Mouse (Mus musculus) layer of hippocampus, adult 11-12 months (tissue): Measurements from ENCODE around the gene Arfip1.

Experiments
- DNase-seq: peaks from one replicate; pipeline ENCODE4 v3.0.0; 2022; ENCODE audit warnings: low spot score

Gene Arfip1

GRCm38 (mm10) chr3:84484891-84485290 lies 97.5 kb downstream of the Arfip1 start:
- no peak for DNase-seq

- no peak for DNase-seq
Observed at GRCm38 (mm10) chr3:84484333-84484732, 98.1 kb downstream of the Arfip1 start.

- no peak for DNase-seq
Observed at GRCm38 (mm10) chr3:84482121-84482520, 100.3 kb downstream of the Arfip1 start.

GRCm38 (mm10) chr3:84481104-84481503 lies 101.3 kb downstream of the Arfip1 start:
- peak; percentile 19 for DNase-seq

- peak; percentile 20 for DNase-seq
Observed at GRCm38 (mm10) chr3:84480006-84480897, 102.2 kb downstream of the Arfip1 start, which contains the start of gene Fhdc1. TSS of gene Fhdc1 (minus strand) at chr3:84480429.

GRCm38 (mm10) chr3:84479293-84480005 lies 103.0 kb downstream of the Arfip1 start:
- peak; percentile 28 for DNase-seq

- DNase-seq, result no peak
Observed at GRCm38 (mm10) chr3:84478896-84479292, 103.5 kb downstream of the Arfip1 start.

GRCm38 (mm10) chr3:84478195-84478594 lies 104.2 kb downstream of the Arfip1 start:
- DNase-seq, result no peak

GRCm38 (mm10) chr3:84477498-84477897 lies 104.9 kb downstream of the Arfip1 start:
- DNase-seq, result no peak

- no peak for DNase-seq
Observed at GRCm38 (mm10) chr3:84474981-84475775, 107.2 kb downstream of the Arfip1 start.

- DNase-seq, result no peak
Observed at GRCm38 (mm10) chr3:84474398-84474797, 108.0 kb downstream of the Arfip1 start.

GRCm38 (mm10) chr3:84472955-84473354 lies 109.5 kb downstream of the Arfip1 start:
- no peak for DNase-seq

GRCm38 (mm10) chr3:84472527-84472926 lies 109.9 kb downstream of the Arfip1 start:
- DNase-seq, result no peak

- DNase-seq, result no peak
Observed at GRCm38 (mm10) chr3:84471146-84471545, 111.3 kb downstream of the Arfip1 start.

- no peak for DNase-seq
Observed at GRCm38 (mm10) chr3:84468111-84468453, 114.3 kb downstream of the Arfip1 start.

GRCm38 (mm10) chr3:84467419-84468110 lies 114.9 kb downstream of the Arfip1 start:
- DNase-seq, result no peak

- no peak for DNase-seq
Observed at GRCm38 (mm10) chr3:84465822-84466500, 116.5 kb downstream of the Arfip1 start.

- no peak for DNase-seq
Observed at GRCm38 (mm10) chr3:84461687-84462086, 120.7 kb downstream of the Arfip1 start.

GRCm38 (mm10) chr3:84460952-84461351 lies 121.5 kb downstream of the Arfip1 start:
- no peak for DNase-seq

GRCm38 (mm10) chr3:84460499-84460898 lies 121.9 kb downstream of the Arfip1 start:
- no peak for DNase-seq
